Mouse (Mus musculus): ENCODE data around the gene Wipf1. TPM values are rescaled to one million over a fixed set of nuclear protein-coding genes. Genes with fewer than 3 reads are reported as not detected.
A peak's percentile ranks its signal among the peaks of the same experiment; 100 is the strongest.

The Wipf1 gene
- polyA plus RNA-seq, 2 experiments from 2014 or later, result 54.2 to 66.6 TPM

DNA sequence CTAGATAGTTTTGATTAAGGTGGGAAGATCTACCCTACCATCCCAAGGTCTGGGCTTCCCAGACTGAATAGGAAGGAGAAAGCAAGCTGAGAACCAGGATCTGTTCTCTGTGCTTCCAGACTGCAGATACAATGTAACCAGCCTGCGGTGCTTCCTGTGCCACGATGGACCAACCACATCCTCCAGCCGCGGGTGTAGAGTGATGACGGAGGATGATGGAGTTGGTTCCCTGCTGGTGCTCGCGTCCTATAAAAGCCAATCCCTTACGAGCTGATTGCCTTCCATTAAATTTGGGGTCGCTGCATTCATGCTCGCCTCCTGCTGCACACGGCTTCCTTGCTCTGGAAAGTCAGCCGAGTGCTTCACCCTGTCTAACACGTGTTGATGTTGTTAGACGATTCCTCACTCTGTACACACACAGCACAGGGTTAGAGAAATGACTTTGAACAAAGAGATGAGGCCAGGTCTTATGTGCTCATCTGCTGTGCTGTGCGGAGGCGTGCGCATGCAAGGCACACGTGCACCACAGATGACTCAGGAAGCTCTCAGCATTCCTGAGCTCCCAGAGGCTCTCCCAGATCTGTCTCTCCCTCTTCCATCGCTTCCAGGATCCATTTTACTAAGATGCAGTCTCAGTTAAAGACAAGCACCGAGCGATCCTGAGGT is 100.6 kb downstream of the Wipf1 start:
- ATAC-seq, result peak; percentile 69

DNA sequence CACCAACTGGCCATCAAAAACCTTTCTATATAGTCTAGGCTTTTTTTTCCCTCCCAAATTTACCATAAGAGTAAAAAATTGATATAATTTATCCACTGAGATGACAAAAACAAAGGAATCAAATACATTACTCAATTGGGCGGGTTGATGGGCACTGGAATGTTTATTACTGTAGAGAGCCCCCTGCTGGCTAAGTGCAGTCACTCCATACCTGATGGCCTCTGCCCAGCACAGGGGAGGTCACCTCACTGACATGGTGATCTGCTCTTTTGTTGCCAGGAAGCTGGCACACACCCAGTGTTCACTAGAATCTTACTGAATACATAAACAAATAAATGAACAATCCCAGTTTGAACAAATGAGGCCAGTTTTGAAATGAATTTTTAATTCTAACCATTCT is 102.2 kb downstream of the Wipf1 start:
- peak; percentile 77 for ATAC-seq

DNA sequence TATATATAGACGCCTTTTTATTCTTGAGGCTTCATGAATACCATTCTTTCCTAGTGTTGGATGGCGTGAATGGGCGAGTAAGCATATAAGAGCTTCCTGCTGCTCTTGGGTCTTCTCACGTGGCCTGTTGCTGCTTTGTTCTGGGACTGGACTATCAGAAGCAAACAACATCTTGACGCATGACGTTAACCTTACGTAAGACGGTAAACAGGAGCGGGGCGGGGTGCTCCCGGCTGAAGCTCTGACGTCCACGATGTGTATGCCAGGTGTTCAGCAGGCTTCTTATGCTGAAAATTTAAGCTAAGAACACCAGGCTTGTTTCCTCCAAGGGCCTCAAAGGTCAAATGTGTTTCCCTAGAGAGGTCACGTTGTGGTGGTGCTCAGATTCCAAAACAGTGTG is 103.7 kb downstream of the Wipf1 start:
- ATAC-seq, result no peak

DNA sequence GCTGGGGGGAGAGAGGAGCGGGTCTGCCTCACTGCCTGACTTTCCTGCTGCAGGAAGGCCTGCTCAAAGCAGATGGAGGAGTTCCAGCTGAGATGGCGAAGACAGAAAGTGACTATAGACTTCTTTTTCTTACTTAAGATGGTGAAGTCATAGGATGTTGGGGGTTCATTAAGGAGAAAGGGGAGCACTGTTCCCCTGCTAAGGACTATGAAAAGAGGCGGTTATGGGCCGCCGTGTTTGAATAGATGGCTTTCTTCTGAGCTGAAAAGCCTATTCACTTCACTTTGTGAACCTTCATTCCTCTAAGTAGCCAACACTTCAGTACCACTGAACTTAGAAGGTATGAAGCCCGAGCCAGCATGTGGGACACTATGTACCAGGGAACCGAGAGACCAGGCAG is 109.8 kb downstream of the Wipf1 start:
- no peak for ATAC-seq

DNA sequence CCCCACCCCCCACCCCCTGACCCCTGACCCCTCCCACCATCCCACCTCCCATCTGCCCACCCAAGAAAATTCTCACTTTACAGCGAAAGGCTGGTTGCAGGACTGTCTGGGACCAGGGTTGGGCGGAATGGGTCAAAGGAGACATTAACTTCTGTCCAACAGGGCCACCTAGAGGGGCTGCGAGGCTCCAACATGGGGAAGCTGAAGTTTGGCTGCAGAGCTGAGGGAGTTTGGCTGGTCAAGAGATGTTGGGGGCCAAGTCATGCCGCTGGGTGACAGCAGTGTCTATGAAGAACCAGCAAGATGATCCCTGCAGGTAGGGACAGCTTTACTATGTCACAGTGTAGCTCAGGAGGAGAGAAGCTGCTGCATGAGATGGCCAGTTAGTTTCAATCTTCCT is 110.2 kb downstream of the Wipf1 start:
- peak; percentile 45 for ATAC-seq

DNA sequence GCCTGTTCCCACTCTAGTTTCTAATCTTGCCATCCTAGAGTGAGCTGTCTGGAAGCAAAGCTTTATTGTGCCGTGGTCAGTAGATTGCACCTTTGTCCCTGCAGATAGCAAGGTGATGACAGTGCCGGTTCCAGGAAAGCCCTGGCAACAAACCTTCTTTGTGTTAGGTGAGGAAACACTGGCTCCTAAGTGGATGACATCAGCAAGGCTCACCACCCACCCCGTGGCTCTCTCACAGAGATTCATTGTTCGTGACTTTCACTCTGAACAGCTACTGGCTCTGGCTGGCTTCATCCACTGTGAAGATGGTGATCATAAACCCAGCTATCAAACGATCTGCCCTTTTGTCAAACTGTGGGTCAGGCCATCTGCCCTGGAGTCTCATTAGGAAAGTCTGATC is 113.6 kb downstream of the Wipf1 start:
- ATAC-seq, result no peak

DNA sequence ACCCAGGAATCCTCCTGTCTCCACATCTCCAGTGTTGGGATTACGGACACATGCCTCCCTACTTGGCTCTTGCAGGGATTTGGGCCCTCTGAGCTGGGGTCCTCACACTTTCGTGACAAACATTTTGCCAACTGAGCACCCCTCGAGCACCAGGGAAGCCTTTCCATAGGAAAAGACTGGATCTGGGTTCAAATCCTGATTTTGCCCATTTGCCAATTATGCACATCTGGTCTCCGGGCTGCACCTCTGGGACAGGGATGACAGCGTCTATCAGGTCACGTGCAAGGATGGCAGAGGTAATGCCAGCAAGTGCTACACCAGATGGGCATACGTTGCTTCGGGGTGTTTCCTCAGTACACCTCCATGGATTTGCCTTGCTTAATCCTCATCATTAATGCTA is 119.5 kb downstream of the Wipf1 start:
- no peak for ATAC-seq

DNA sequence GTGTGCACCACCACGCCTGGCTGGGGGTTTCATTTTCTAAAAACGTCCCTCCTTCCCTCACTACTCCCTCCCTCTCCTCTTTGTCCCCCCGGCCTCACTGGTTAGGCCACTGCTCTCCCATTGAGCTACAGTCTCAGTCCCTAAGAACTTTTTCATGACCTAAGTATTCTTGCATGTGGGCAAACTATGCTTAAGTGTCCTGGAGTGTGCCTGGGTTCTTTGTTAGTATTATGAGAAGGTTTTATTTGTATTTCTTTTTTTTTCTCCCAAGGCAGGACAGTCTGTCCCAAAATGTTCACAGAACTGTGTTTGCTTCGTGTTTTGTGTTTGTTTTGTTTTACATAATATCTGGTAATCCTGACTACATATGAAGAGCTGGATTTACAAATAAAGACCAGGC is 121.9 kb downstream of the Wipf1 start:
- no peak for ATAC-seq

DNA sequence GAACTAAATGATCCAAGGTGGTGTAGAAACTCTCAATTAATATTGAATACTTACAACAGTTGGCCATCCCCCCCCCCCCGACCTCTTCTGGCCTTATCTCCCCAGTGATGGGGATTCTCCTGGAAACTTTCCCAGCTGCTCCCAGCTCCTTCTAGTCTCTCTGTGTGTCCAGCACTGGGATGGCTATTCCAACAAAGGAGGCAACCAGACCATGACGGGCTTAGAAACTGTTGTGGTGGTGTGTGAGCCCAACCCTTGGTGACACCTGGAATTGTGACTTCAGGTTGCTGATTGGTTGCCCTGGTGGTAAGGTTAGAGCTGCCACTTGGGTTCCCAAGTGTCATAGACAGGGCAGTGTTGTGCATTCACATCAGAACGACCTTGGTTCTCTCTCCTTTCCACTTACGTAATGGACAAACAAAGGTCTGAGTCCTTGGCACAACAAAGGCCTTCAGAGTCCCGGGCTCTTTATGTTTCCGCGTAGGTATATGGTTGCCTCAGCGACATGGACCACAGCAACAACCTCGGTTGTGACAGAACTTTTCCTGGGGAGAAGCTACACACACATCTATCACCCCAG is 123.1 kb downstream of the Wipf1 start:
- ATAC-seq, result no peak

DNA sequence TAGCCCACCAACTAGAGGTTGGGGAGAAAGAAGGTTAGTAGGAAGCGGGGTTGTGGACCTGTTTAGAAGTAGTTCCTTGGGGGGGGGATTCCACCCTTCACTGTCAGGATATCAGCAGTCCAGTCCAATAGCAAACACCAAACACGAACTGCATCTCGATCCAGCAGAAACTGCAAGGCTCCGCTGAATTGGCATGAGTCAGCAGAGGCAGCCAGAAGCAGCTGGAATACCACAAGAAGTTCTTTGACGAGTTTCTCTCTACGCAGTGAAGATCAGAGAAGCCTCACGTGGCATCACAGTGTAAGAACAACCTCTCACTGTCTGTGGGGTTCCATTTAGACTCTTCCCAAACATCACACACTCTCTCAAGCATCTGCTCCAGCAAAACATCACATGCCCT is 124.6 kb downstream of the Wipf1 start:
- ATAC-seq, result no peak

DNA sequence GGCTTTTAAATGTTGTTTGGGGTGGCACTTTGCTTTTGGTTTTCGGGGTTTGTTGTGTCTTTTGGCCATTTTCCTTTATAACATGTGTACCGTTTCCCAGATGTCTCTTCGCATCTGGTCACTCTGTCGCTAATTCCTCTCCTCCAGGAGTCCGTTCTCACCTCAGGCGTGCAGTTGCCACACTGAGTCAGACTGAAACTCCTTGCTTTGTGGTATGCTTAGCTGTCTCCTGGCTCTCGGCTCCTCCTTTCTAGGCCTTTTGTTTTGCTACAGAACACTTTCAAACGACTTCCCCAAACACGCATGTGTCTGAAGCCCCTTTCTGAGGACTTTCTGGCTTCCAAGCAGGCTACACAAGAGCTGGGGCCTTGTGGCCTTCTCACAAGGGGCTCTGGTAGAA is 125.1 kb downstream of the Wipf1 start:
- ATAC-seq, result peak; percentile 73

DNA sequence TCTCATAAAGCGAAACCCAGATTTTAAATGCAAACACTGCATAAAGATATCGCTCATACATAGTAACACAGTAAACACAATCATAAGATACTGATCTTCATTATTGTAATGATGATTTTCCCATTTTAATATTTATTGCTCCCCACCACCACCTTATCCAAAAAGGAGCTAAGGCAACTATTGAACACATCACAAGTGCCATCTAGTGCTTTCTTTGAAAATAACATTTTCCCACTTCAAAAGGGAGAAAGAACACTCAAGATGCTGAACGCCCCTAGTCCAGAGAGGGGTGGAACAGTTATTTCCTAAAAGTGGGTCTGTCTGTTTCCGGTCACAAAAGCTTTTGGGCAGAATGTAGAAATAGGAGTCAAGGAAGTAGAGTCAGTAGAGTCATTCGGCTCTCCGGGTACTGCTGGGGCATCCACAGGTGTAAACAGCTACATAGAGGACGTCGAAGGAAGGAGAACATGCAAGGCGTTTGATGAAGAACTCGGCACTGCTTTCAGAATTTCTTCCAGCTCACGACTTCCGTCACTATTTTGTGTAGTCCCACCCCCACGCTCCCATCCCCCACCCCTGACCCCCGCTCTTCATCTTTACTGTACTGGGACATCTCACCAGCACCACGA is 126.0 kb downstream of the Wipf1 start:
- peak; percentile 35 for ATAC-seq

DNA sequence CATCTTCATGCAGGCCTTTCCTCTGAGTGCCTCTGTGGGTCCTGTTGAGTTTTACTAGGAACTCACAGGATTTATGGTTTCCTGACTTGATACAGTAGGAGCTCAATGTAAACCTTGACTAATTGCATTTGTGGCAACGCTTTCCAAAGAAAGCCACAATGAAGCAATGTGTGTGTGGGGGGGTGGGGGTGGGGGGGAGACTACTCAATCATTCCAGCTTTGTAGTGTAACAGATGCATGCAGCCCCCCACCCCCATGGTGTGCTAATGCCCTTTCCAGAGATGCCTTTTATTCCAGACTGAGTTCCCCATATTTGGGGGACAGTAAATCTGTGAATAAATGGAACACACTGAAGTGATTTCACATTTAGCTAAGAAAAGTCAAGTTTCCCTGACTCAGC is 127.8 kb downstream of the Wipf1 start:
- ATAC-seq, result no peak

DNA sequence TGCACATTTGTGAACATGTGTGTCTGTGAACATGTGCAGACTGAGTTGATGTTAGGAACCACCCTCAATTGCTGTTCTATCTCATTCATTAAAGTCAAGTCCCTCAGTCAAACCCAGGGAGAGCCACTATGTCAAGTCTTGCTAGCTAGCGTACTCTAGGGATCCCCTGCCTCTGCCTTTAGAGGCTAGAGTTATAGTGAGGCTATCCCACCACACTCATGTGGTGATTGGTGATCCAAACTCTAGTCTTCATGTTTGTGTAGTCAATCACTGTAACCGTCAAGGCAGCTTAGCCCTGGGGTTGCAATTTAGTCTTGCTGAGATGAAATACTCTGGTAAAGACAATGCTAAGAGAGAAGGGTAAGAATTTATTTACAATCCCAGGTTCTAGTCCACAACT is 132.1 kb downstream of the Wipf1 start:
- no peak for ATAC-seq

DNA sequence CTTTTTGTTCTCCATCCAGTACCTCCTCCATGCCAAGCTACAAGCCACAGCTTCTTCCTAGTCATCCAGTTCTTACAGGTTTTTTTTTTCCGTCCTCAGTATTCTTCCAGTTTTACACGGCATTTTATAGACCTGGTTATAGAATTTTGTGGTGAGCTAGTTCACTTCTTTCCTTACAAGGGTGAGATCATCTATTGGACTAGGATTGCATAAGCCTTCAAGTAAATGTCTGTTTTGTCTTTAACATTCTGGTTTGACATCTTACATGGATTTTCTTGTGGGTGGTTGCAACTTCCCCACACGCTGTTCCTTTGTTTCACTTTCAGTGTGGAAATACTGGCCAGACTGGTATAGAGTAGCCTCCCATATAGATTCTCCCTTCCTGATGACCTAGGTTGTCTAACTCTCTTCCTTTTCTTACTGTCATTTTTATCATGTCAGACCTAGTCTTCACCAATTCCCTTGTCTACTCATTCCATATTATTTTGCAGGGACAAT is 132.7 kb downstream of the Wipf1 start:
- ATAC-seq, result no peak

DNA sequence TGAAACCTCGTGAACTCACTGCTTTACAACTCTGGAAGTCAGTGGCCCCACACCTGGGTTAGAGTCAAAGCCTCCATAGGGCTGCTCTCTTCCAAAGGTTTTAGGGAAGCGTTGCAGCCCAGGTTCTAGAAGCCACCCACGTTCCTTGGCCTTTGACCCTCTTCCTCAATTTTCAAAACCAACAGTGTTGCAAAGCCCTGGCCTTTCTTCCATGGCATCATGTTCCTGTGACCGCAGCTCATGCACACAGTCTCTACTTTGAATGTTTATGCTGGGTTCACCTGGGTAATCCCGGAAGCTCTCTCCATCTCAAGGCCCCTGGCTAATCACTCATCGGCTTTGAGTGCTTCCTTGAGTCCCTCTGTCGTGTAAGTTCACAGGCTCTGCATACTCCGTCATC is 134.0 kb downstream of the Wipf1 start:
- ATAC-seq, result no peak

DNA sequence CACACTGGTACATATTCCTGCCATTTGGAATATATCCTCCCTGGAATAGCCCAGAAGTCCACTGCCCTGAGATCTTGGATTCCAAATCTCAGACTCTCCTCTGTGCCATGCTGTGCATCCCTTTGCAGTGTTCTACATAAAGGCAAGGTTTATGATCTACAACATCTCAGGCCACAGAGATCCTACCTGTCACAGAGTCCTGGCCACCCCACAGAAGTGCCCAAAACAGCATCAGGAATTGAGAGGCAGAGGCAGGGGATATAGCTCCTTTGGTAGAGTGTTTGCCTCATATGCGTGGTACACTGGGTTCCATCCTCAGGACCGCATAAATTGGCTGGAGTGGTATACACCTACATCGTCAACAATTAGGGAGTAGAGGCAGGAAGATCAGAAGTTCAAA is 135.1 kb downstream of the Wipf1 start:
- ATAC-seq, result no peak

DNA sequence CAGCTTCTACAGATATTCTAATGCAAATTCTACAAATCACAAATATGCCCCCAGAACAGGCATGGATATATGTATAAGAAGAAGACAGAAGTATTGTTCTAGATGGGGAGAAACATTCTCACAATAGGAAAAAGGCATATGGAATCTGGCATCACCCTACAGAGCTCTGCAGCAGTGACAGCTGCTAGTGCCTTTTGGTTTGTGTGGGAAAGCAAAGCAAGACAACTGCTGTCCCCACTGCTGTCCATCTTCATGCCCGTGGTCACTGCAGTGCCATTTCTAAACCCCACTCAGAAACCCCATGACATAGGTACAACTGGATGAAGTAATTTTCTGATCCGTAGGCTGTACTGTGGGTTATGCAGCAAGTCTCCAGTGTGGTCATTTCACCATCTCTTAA is 136.8 kb downstream of the Wipf1 start:
- no peak for ATAC-seq

DNA sequence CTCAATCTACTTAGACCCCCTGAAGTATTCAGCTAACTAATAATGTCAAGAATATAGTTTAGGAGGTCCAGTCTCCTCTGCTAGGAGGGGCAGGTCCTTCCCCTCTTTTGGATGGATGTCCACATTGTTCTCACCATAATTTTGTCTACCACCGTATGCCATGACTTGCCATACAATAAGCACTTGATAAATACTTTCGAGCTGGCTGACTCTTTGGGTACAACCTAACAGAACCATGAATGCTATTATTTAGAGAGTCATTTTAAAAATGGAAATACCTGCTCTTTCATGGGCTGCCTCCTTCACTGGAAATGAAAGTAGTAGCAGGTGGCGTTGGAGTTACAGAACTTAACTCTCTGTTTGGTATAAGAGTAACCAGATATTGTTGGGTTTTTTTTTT is 139.6 kb downstream of the Wipf1 start:
- ATAC-seq, result no peak

DNA sequence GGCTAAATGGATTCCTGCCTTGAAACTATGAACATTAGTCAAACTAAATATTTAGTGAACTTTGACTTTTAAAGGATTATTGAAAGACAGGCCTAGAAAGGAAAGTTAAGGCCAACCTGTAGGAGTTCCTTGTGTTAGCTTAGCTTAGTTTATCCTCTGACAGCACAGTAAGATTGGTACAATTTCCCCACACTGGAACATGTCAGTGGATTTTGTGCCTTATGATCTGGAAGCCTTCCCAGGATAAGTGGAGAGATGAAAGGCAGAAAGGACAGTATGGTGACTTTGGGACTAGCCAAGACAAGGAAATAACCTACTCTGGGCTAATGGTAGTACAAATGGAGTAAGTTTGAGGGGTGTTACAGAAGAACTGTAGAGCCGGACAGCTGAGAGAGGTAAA is 141.7 kb downstream of the Wipf1 start:
- no peak for ATAC-seq

DNA sequence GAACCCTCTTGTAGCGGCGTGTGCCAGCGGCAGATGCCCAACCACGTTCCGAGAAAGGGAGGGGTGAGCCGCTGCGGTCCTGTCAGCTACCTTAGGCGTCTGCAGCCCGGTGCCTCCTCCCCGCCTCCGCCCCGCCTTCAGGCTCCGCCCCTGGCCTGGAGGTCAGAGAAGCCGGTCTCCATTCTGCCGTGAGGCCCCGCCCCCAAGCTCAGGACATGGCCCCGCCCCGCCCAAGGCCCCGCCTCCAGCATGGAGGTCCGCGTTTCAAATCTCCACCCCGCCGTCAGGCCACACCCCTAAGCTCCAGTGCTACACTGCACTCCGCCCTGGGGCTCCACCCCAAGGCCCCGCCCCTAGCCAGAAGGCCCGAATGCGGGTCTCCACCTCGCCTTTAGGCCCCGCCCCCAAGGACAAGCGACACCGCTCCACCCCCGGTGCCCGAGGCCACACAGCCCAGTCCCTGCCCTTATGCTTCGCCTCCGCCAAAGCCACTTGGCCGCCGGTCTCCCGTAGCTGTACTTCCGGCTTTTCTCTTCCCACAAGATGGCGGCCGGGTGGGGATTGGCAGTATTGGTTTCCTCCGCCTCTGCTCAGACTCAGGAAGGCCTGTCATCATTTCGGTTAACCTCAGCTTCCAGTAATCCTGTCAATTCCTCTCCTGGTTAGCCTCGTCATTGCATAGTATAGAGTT is 143.0 kb downstream of the Wipf1 start, which contains the start of gene Gpr155:
Gene Gpr155 (minus strand): TSS at position 217 of the 691 bp plus-strand sequence.
- ATAC-seq, result peak; percentile 87

DNA sequence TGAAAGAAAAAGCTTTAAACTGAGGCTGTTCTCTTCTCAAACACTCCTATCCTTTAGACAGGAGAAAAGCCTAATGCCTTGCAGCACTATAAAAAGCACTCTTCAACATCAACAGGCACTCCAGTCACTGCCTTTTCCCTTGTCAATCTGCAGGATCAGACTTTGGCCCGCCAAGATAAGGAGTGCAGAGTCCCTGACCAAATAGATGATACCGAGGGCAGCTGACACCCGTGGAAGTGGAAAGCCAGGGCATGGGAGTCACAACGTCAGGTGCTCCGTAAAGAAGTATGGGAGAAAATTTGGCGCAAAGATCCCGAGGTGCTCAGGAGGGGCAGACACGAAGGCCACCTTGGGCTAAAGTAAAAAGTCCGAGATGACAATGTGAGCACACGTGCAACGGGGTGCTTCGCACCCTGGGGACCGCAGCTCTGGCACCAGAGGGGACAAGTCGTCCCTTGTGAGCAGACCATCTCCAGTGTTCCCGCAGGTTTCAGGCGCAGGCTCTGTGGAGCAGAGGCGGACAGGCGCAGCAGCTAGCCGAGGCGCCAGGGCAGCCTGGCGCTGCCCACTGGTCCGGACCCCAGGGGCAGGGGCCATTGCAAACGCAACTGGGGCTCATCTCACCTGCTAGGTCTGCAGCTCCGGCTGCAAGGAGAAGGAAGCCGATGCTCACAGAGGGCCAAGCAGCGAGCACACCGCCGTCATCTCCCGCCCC is 143.7 kb downstream of the Wipf1 start:
- no peak for ATAC-seq

DNA sequence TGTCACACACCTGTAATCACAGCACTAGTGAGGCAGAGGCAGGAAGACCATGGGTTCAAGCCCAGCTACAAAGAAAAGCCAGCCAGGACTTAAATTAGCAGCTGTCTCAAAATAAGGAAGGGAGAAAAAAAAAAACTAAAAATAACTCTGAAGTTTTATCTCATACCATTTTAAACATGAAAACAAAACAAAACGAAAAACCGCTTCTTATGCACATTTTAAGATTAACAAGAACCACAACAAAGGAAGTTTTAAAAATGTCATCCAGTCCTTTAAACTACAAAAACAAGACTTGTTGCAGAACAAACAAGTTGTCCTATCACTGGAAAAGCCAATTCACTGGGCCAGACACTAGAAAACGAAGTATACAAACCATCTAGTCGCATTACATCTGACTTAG is 144.4 kb downstream of the Wipf1 start:
- ATAC-seq, result no peak
